Mouse (Mus musculus): Measurements from ENCODE around the gene Samt2. TPM values are rescaled to one million over a fixed set of nuclear protein-coding genes. Genes with fewer than 3 reads are reported as not detected.
"Not testable (repeated sequence)": the region's sequence is repeated elsewhere in the genome, so short reads cannot be mapped to it uniquely, and the experiment has no call there.

Samt2 gene
- polyA plus RNA-seq (2015; fragmentation: Nextera tagmentation; extraction: Ambion mirVana) = not detected in 2 replicates

- not testable (repeated sequence) for H3K9me3 ChIP-seq (replicated peaks); ATAC-seq; H3K4me2 ChIP-seq; H3K4me1 ChIP-seq; H3K27ac ChIP-seq; H3K36me3 ChIP-seq (ENCODE audit: poor library complexity, severe bottlenecking); H3K9ac ChIP-seq; H3K27me3 ChIP-seq; H3K4me3 ChIP-seq
- 71% methylated on average over 2 of the region's 2 CpGs for WGBS
These were observed at the start of gene Samt2 for GRCm38 (mm10) chrX:154579260-154579659. TSS of gene Samt2 (minus strand) at chrX:154579360.

Other genes starting within 250 kb of the Samt2 start
- not detected in 2 replicates for gene 4930524N10Rik, start 236.0 kb downstream of the Samt2 start, polyA plus RNA-seq (2015; fragmentation: Nextera tagmentation; extraction: Ambion mirVana)
- not detected in 2 replicates for gene Samt4, start 97.4 kb downstream of the Samt2 start, polyA plus RNA-seq (2015; fragmentation: Nextera tagmentation; extraction: Ambion mirVana)

Data from forebrain, embryonic 13.5 days (tissue).